Mouse (Mus musculus) adipocyte (in vitro differentiated cells): Measurements from ENCODE around the gene Snx4.

Source experiments
- DNase-seq: peaks from one replicate; pipeline ENCODE4 v3.0.0-alpha.2; 2016; ENCODE audit warnings: low spot score

The Snx4 gene

DNA sequence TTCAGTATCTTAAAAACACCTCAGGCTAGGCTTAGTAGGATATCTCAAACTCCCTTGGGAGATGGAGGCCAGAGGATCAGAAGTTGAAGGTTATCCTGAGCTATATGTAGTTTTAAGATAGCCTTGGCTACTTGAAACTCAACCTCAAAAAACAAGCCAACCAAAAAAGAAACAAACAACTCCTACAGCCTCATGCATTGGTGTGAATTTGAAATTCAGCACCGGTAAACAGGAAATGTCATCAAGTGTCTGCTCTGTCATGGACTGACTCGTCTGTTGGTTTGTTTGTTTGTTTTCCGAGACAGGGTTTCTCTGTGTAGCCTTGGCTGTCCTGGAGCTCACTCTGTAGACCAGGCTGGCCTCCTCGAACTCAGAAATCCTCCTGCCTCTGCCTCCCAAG lies 20.6 kb downstream of the Snx4 start:
- no peak for DNase-seq

DNA sequence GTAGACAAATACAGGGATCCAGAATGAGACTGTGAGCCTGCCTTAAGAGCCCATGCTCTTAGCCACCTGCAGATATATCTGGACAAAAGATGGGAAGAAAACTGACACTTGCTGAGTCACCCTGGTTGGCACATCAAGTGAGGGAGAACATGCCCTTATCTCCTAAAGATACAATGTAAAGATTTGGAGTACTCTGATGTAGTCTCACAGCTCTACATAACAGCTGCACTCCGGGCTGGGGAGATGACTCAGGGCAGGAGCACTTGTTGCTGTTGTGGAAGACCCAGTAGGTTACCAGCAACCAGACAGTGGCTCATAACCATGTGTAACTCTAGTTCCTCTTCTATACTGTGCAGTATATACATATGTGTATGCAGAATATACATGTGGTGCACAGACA lies 31.8 kb downstream of the Snx4 start:
- no peak for DNase-seq

DNA sequence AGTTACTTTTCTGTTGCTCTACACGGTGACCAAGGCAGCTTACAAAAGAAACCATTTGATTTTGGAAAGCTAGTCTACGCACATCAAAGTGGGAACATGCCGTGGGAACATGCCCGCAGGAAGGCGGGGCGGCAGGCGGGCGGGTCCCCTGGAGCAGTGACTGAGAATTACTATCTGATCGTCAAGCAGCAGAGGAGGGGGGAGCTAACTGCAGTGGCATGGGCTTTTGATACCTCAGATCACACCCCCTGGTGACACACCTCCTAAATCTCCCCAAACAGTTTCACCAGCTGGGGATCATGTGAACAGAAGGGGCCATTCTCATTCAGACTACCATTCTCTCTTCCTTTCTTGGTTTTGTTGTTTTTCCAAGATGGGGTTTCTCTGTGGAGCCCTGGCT lies 37.3 kb downstream of the Snx4 start:
- no peak for DNase-seq

DNA sequence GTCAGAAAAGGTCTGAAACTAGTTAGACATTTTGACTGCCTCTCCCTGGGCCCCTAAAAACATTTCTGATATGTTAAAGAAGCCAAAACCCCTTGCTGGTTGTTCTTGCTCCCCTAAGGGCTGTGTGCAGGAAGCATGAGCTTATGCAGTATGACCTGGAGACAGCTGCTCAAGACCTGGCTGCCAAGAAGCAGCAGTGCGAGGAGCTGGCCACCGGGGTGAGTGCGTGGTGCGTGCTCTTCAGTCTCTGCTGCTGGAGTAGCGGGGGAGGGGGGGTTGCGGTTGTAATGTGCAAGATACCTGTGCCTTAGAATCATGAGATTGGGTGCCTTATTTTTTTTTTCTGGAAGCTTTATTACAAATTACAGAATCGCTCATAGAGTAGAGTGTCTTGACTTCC lies 38.7 kb downstream of the Snx4 start:
- DNase-seq: no peak

DNA sequence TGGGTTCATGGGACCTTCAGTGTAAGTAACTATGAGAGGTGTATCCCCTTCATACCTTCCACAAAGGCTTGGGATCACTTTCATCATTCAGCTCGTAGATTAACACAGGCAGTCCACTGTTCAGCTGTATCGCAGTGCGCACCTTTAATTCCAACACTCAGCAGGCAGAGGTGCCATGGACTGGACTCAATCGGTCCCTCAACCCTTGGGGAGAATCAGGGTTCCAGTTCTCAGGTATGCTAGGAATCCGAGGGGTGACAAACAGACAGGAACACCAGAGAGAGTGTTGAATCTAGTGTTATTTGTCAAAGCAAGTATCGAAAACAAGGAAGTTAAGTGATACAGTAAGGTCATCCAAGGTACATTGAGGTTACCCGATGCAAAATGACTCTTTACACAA lies 41.0 kb downstream of the Snx4 start:
- no peak for DNase-seq

DNA sequence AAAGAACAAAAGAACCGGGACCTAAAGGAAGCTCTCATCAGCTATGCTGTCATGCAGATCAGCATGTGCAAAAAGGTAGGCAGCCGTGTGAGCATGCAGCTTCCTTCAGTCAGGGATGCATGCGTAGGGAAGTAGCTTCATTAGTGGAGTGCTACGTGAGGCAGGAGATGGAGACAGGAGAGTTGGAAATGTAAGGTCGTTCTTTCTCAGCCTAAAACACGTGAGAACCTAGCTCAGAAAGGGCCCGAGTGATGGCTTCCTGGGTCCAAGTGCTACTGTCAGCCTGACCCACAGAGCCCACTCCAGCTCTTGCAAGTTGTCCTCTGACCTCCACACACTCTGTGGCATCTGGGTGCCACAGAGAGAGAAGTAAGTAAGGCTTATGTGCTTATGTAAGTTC lies 43.4 kb downstream of the Snx4 start:
- DNase-seq: no peak

DNA sequence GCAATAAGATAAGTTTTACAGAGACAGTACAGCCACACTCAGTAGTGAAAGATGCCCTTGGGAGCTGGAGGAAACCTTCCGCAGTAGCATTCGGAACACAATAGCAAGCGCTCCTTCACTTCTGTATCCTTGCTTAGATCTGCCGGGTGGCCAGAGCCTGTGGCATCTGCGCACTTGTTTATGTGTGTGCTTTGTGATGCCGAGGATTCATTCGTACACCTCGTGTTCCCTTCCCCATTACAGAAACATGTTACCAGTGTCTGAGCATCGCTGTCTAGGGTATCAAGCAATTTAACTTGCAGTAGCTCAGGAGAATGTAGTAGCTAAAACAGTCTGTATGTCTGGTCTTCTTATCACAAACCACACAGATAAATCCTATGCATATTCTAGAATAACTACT lies 44.1 kb downstream of the Snx4 start:
- no peak for DNase-seq

DNA sequence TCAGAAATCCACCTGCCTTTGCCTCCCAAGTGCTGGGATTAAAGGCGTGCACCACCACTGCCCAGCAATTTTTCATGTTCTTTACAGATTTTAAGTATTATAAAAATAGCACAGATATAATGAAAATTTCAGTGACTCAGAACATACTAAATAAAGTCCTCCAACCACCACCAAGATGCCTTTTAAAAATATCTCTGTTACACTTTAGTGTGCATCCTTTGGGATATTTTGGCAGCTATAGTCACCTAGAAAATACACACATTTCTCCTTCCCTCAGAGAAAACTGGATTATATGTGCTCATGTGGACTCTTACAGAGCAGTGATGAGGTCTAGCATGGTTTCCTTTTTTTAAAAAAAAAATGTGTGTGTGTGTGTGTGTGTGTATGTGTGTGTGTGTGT lies 46.3 kb downstream of the Snx4 start:
- no peak for DNase-seq

DNA sequence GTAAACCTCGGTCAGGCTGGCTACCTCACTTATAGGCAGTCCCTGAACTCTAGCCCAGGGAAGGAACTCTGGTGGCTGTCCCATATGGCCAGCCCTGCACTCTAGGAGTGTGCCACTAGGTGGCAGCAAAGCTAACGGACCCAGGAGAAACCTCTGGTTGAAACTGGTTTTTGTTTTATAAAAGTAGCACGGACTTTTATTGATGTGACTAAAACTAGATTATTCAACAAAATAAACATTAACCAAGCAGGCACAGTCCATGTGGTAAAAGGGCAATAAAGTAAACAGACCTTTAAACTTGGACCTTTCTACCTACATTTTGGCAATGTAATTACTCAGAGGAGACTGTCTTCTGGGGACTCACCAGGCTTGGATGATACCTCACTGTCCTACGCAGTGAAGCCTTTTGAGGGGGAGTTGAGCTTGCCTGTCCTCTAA lies 55.4 kb downstream of the Snx4 start:
- peak; percentile 96 for DNase-seq

DNA sequence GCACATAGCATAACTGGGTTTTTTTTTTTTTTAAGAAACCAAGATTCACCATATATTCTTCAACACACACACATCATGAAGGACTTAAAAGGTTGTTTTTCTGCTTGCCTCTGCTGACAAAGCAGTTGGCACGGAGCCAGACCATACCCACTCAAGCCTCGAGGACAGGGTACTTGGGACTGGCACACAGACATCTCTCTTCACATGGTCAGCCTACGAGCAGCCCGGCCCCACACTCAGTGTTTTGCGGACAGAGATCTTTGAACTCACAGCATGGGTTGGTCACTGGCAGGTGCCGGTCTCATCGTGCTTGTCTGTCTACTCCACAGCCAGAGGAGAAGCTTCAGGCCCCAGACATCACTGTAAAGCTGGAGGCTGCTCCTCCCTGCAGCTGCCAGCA lies 56.5 kb downstream of the Snx4 start:
- no peak for DNase-seq

DNA sequence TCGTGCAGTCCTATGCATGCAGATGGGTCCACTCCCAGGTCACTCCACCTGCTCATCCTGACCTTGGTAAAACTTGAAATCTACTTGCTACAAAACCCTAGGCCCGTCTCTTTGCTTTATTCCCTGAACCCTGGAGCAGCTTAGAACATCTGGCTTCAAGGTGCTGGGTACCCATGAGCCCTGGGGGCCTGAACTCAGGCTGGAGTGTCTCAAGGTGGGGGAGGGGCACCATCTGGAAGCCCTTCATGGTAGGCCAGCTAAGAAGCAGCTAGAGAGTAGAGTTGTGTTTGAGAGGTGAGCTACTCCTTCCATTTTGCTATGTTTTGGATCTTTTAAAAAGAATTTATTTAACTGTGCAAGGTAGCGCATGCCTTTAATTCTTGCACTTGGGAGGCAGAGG lies 57.8 kb downstream of the Snx4 start:
- DNase-seq: no peak

DNA sequence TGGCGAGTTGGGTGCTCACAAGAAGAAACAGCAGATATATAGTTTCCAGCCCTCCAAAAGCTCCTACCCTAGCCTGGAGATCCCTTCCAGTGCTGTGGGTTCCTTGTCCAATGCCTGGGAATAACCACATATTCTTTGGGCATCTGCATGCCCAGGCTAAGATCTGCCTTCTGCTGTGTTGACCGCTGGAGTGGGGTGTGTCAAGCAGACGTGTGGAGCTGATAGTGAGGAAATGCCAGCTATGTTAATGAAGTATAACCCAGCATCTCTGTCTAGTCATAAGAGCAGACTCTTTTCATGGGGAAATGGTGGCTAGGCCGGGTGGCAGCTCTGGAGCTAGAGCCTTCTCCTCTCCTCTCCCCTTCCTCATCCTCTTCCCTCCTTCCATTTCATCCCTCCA lies 64.4 kb downstream of the Snx4 start:
- no peak for DNase-seq

DNA sequence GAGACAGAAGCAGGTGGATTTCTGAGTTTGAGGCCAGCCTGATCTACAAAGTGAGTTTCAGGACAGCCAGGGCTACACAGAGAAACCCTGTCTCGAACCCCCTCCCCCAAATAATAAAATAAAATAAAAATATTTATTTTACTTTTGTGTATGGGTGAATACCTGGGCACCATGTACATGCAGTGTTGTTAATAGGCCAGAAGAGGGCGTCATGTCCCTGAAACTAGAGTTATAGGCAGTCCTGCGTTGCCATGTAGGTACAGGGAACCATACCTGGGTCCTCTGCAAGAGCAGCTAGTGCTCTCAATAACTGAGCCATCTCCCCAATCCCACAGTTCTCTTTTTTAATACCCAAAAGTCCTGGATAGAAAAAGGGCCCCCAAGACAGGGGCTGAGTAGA lies 66.4 kb downstream of the Snx4 start:
- DNase-seq: no peak

DNA sequence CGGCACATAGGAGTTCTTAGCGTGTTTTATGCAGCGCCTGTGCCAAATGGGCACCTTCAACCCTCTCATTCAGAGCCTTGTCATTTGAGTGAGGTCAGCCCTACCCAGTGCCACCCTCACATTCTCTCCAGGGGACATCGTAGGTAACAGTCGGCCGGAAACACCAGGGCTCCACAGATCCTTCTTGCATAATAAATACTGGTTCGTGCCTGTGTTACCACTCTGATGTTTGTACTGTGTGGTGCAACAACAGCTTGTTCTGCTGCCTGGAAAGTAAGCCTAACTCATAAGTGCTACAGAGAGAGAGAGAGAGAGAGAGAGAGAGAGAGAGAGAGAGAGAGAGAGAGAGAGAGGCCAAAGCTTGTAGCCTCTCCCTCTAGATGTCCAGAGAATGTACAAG lies 66.8 kb downstream of the Snx4 start:
- no peak for DNase-seq

DNA sequence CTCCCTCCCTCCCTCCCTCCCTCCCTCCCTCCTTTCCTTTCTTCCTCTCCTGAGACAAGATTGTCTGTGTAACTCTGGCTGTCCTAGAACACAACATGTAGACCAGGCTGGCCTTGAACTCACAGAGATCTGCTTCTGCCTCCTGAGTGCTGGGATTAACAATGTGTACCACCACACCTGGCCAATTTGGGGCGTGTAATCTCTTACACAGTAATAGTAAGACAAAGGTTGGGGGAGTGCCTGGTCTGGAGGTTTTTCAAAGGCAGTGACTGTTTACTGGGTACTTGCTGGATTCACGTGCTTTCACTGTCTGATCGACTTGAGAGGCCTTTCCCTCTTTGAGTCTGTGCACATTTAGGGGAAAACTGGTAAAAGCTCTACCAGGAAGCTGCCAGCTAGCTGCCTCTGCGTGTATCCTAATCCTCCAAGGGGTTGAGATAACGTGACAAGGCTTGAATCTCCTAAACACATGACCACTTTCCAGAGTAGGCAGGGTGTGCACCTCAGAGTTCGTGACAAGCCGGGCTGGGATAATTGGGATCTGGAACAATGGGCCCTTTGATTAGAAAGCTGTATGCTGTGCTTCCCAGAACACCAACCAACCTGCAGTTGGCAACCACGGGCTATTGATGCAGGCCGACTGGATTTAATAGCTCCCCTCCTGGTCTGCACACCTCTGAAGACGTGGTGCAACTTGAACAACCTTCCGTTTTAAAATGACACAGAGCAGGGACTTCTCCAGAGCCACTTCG lies 74.6 kb downstream of the Snx4 start:
- DNase-seq: no peak

DNA sequence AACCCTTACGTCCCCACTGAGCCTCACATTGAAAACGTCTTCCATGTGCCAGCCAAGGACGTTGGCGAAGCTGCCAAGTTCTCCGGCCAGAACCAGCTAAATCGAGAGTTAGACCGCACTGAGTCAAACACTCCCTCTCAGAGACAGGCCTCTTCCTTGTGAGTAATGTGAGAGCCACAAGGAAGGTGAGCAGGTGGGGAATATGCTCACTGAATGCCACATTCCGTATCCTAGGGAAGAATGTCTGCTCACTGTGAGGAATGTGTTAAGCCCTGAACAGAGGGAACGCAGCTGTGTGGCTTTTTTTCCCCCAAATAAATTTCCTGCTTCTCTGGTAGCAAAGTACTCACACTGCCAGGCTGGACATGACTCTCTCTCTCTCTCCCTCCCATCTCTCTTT lies 75.3 kb downstream of the Snx4 start:
- DNase-seq: no peak

DNA sequence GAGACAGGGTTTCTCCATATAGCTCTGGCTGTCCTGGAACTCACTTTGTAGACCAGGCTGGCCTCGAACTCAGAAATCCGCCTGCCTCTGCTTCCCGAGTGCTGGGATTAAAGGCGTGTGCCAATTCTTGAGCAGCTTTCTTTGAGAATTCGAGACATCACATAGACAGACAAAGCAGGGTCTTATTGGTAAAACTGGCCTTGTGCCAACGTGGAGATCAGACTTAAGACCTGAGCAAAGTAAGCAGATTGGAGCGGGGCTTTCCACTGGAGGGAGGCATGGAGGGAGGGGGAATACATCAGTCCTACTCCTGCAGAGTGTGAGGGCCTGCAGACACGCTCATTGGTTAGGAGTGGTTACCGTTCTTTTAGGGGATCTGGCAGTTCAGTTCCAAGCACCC lies 75.9 kb downstream of the Snx4 start:
- no peak for DNase-seq

DNA sequence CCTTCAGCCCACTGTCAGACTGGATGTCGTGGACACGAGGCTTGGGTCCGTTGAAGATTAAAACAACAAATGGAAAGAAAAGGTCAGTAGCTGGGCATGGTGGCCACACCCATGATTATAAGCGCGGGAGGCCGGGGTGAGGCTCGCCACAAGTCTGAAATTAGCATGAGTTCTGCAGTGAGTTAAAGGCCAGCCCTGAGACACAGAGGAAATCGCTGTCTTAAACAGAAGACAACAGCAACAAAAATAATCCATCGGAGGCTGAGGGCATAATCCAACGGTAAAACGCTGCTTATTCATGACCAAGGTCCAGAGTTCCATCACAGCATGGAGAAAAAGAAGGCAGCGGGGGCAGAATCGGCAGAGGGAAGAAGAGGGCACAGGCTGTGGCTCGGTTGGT lies 81.8 kb downstream of the Snx4 start:
- no peak for DNase-seq

DNA sequence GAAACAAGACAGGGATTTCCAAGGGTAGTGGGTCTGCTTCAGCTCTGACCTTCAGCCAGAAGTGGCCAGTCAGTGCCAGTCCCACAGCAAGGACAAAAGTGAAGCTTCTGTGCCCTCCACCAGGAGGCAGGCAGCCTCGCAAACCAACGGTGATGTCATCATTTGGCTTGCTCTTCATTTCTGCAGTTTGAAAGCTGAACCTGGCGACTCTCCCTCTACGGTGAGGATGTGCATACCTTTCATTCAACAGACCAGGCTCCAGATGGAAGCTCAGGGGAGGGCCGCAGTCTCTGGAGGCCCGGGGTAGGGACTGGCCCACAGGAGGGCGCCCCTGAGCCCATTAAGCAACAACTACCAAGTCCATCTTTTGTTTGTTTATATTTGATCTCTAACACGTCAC lies 85.9 kb downstream of the Snx4 start:
- DNase-seq: peak; percentile 81

DNA sequence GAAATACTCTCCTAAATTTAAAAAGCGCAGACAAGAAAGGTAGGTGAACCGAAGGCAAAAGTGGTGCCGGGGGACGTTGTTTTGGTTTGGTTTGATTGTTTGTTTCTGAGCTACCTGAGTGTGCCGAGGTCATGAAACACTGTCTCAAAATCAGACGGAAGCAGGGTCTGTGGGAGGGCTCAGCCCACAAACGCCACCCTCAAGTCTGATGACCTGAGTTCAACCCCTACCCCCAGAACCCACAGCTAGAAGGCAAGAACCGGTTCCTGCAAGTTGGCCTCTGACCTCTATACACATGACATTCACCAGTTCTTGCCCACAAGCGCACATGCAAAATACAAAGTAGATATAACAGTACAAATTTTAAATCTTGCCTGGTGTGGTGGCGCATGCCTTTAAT lies 86.4 kb downstream of the Snx4 start:
- DNase-seq: no peak

DNA sequence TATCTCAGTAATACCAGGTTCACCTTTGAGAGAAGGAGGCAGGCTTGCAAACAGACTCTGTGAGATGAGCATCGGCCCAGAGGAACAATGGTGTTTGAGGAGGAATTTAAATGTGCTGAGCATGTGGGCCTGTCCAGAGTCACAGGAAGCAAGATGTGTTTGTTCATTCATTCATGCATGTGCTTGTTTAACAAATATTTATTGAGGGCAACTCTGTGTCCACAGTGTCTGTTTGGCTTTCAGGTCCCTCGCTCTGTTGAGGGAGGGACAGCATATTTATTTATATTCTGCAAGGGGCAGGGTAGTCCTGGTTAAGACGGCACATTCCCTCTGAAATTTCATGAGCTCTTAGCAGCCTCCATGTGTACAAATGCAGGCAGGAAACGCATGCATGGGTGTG lies 87.2 kb downstream of the Snx4 start:
- DNase-seq: no peak

DNA sequence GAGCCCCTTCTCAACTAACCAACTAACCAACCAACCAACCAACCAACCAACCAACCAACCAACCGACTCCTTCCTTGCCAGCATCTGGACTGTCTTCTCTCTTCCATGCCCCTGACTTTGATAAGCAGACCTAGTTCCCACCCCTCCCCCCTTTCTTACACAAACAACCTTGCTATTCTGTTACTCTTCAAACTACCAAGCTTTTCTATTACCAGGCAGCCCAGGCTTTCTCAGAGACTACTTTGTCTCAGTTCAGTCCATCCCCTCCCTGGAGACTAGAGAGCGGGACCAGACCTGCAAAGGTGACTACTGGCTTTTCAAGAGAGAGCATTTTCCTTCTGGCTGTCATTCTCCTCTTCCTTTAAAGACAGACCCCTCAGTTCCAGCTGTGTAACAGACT lies 88.2 kb downstream of the Snx4 start:
- no peak for DNase-seq

DNA sequence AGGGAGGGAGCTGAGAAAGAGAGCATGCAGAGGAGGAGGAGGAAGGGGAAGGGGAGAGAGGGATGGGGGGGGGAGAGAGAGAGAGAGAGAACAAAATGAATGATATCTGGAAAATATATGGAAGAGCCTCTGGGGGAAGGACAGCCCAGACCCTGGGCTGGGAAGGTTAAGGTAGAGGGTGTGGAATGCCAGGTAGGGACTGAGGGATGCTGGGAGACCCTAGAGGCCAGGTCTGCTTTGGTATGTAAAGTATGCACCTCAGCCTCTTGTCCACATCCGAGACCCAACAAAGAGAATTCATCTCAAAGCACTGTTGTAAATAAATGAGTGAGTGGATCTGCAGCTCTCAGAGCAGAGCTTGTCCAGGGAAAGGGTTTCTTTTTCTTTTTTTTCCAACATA lies 91.1 kb downstream of the Snx4 start:
- DNase-seq: no peak

DNA sequence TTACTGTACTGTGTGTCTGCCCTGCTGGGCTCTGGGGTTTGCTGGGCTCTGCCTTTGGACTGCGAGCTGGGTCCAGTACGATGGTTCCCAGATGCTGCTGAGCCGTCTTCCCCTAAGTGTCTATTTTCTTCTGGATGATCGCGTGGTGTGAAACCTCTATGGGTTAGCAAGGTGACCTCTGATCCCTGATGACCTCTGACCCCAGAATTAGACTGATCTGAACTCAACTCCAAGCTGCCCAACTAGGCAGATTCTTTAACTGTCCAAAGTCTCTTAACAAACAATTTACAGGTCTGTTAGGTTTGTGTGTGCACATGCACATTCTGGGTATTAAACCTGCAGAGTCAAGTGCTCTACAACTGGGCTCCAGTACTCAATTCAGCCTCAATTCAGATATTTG lies 91.9 kb downstream of the Snx4 start:
- no peak for DNase-seq

DNA sequence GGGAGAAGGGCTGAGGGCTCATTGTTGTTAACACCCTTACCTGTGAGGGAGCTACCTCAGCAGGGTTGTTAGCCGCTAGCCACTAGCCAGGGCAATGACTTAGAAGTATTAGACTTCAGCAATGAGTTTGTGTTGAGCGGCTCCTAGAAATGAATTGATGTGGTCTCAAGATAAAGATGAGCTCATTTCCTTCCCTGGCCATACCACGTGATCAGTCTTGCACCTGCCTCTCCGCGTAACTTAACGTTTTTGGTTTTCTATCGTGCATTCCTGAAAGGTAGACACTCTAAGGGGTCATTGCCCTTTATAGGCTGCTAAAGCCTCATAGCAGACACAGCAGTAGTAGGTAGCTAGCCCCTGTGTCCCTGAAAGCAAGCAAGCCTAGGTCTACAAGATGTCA lies 92.4 kb downstream of the Snx4 start:
- no peak for DNase-seq
